Mouse (Mus musculus): Measurements from ENCODE around the gene Clcn6. TPM values are rescaled to one million over a fixed set of nuclear protein-coding genes. Genes with fewer than 3 reads are reported as not detected.
A peak's percentile ranks its signal among the peaks of the same experiment; 100 is the strongest.

The Clcn6 gene
- polyA plus RNA-seq, 1 experiment from 2014 or later = 4.2 TPM

DNA sequence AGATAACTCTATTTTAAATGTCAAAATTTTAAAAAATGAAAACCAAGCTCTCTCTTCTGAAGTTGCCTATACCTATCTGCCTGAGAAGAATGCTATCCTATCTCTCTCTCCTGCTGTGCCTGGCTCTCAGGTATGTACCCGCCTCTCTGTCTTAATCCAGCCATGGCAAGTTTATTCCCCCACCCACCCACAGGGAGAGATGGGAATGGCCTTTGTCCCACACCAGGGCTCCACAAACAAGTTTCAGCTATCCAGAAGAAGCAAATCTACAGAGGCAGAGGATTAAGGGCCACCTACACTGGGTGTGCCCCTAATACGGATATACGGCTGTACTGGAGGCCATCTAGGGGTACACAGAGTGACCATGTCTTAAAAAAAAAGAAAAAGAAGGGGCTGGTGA is 3.2 kb downstream of the Clcn6 start:
- Histone ChIP-seq H3K9me3 (replicated peaks; ENCODE audit: low read length) (no peaks in the 10 kb centered on the region), H3K9ac (ENCODE audit: low read depth, low read length) (no peak overlapping the region), H3K4me2 (ENCODE audit: low read length) (no peak overlapping the region), H3K36me3 (ENCODE audit: insufficient read depth, low read length) (no peaks in the 10 kb centered on the region), H3K27ac (no peak overlapping the region), H3K4me3 (replicated peaks; ENCODE audit: low read depth, low read length) (no peak overlapping the region), H3K27me3 (ENCODE audit: insufficient read depth, low read length) (no peaks in the 10 kb centered on the region), H3K4me1 (replicated peaks; ENCODE audit: insufficient read depth, low read length) (peaks cover 11% of the 10 kb centered on the region)
- 86% methylated on average over 3 of the region's 3 CpGs for WGBS
- ATAC-seq (replicated peaks; ENCODE audit: low FRiP score, low read depth) = no peak
- no peak for DNase-seq (ENCODE audit: low spot score)
- TF ChIP-seq CTCF (IDR thresholded peaks at IDR 0.05; ENCODE audit: low read depth) = no peak

DNA sequence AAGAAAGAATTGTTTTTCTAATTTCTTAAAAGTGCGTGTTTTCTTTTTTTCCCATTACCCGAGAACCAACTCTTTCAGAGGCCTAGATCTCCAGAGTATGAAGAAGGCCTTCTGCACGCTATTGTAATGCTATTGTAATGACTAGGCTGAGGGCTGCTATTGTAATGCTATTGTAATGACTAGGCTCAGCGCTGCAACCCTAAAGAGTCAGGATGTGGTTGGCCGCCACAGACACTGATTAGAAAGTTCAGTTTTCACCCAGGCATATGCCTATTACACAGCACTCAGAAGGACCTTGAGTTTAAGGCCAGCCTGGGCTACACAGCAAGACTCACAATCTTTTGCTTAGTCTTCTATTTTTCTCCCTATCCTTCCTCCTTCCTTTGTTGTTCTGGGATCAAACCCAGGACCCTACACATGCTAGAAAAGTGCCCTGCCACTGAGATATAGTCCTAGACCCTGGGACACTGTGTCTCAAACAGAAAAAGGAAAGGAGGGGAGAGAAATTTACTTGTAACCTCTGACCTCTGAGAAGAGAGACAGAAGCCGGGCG is 4.7 kb downstream of the Clcn6 start:
- no peak overlapping the region for H3K4me2 ChIP-seq (ENCODE audit: low read length)
- H3K4me1 ChIP-seq (replicated peaks; ENCODE audit: insufficient read depth, low read length) = no peaks in the 10 kb centered on the region
- no peaks in the 10 kb centered on the region for H3K27me3 ChIP-seq (ENCODE audit: insufficient read depth, low read length)
- H3K4me3 ChIP-seq (replicated peaks; ENCODE audit: low read depth, low read length) = no peak overlapping the region
- H3K9me3 ChIP-seq (replicated peaks; ENCODE audit: low read length) = no peaks in the 10 kb centered on the region
- no peak overlapping the region for H3K9ac ChIP-seq (ENCODE audit: low read depth, low read length)
- no peak for TF ChIP-seq CTCF (IDR thresholded peaks at IDR 0.05; ENCODE audit: low read depth)
- 83% methylated on average over 7 of the region's 7 CpGs for WGBS
- no peak for ATAC-seq (replicated peaks; ENCODE audit: low FRiP score, low read depth)
- peaks cover 5% of the 10 kb centered on the region; the same call in 1 of the 2 replicates for H3K36me3 ChIP-seq (ENCODE audit: insufficient read depth, low read length)
- no peak for DNase-seq (ENCODE audit: low spot score)
- no peak overlapping the region for H3K27ac ChIP-seq

GRCm38 (mm10) chr4:148030506-148030905 is 8.1 kb downstream of the Clcn6 start:
- H3K27me3 ChIP-seq (ENCODE audit: insufficient read depth, low read length) = no peaks in the 10 kb centered on the region
- no peak overlapping the region for H3K4me3 ChIP-seq (replicated peaks; ENCODE audit: low read depth, low read length)
- H3K27ac ChIP-seq = no peak overlapping the region
- no peak overlapping the region for H3K9ac ChIP-seq (ENCODE audit: low read depth, low read length)
- TF ChIP-seq CTCF (IDR thresholded peaks at IDR 0.05; ENCODE audit: low read depth) = no peak
- no peaks in the 10 kb centered on the region for H3K9me3 ChIP-seq (replicated peaks; ENCODE audit: low read length)
- H3K4me2 ChIP-seq (ENCODE audit: low read length) = no peak overlapping the region
- peaks cover 26% of the 10 kb centered on the region; the same call in 1 of the 2 replicates for H3K36me3 ChIP-seq (ENCODE audit: insufficient read depth, low read length)
- no peaks in the 10 kb centered on the region for H3K4me1 ChIP-seq (replicated peaks; ENCODE audit: insufficient read depth, low read length)
- no peak for DNase-seq (ENCODE audit: low spot score)
- ATAC-seq (replicated peaks; ENCODE audit: low FRiP score, low read depth) = no peak; the same call in 1 of the 2 replicates
- 80% methylated on average over 5 of the region's 5 CpGs for WGBS

GRCm38 (mm10) chr4:148029297-148029696 is 9.3 kb downstream of the Clcn6 start:
- H3K36me3 ChIP-seq (ENCODE audit: insufficient read depth, low read length) = peaks cover 38% of the 10 kb centered on the region; the same call in 1 of the 2 replicates
- no peaks in the 10 kb centered on the region for H3K4me1 ChIP-seq (replicated peaks; ENCODE audit: insufficient read depth, low read length)
- ATAC-seq (replicated peaks; ENCODE audit: low FRiP score, low read depth) = peak; percentile 83

GRCm38 (mm10) chr4:148024003-148024402 is 14.6 kb downstream of the Clcn6 start:
- Histone ChIP-seq H3K4me1 (replicated peaks; ENCODE audit: insufficient read depth, low read length) (no peaks in the 10 kb centered on the region), H3K27ac (no peak overlapping the region), H3K27me3 (ENCODE audit: insufficient read depth, low read length) (no peaks in the 10 kb centered on the region), H3K4me2 (ENCODE audit: low read length) (no peak overlapping the region), H3K9ac (ENCODE audit: low read depth, low read length) (no peak overlapping the region), H3K4me3 (replicated peaks; ENCODE audit: low read depth, low read length) (no peak overlapping the region), H3K9me3 (replicated peaks; ENCODE audit: low read length) (no peaks in the 10 kb centered on the region), H3K36me3 (ENCODE audit: insufficient read depth, low read length) (peaks cover 79% of the 10 kb centered on the region)
- TF ChIP-seq CTCF (IDR thresholded peaks at IDR 0.05; ENCODE audit: low read depth) = no peak
- ATAC-seq (replicated peaks; ENCODE audit: low FRiP score, low read depth) = no peak
- DNase-seq (ENCODE audit: low spot score) = no peak
- WGBS = 93% methylated on average over 3 of the region's 3 CpGs

More at GRCm38 (mm10) chr4:148029297-148029696, 9.3 kb downstream of the Clcn6 start:
- Histone ChIP-seq H3K4me3 (replicated peaks; ENCODE audit: low read depth, low read length) (no peak overlapping the region), H3K4me2 (ENCODE audit: low read length) (no peak overlapping the region), H3K9ac (ENCODE audit: low read depth, low read length) (no peak overlapping the region), H3K9me3 (replicated peaks; ENCODE audit: low read length) (no peaks in the 10 kb centered on the region), H3K27me3 (ENCODE audit: insufficient read depth, low read length) (no peaks in the 10 kb centered on the region), H3K27ac (no peak overlapping the region)
- 92% methylated on average over 7 of the region's 7 CpGs for WGBS
- TF ChIP-seq CTCF (IDR thresholded peaks at IDR 0.05; ENCODE audit: low read depth) = no peak
- DNase-seq (ENCODE audit: low spot score) = no peak

DNA sequence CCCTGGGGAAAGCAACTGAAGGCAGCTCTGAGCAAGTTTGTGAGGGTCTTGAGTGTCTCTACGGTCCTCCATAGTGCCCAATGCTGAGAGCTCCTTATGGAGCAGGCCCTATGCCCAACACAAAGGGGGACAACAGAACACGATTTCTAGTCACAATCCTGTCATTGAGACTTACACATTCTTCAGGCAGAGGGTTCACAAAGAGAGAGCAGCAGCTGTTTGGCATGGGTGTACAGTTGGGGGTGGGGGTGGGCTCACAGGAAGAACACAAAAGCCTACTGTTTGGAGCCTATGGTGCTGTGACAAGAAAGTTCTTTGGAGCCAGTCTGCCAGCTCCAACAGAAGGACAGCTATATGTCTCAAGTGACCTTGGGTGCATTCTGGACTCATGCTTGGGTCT is 20.2 kb downstream of the Clcn6 start:
- Histone ChIP-seq H3K27ac (no peak overlapping the region), H3K36me3 (ENCODE audit: insufficient read depth, low read length) (peaks cover 83% of the 10 kb centered on the region), H3K4me1 (replicated peaks; ENCODE audit: insufficient read depth, low read length) (no peaks in the 10 kb centered on the region), H3K4me3 (replicated peaks; ENCODE audit: low read depth, low read length) (no peak overlapping the region), H3K4me2 (ENCODE audit: low read length) (no peak overlapping the region), H3K9ac (ENCODE audit: low read depth, low read length) (no peak overlapping the region), H3K27me3 (ENCODE audit: insufficient read depth, low read length) (no peaks in the 10 kb centered on the region), H3K9me3 (replicated peaks; ENCODE audit: low read length) (no peaks in the 10 kb centered on the region)
- no peak for TF ChIP-seq CTCF (IDR thresholded peaks at IDR 0.05; ENCODE audit: low read depth)
- ATAC-seq (replicated peaks; ENCODE audit: low FRiP score, low read depth) = no peak
- DNase-seq (ENCODE audit: low spot score) = no peak
- 84% methylated on average over 2 of the region's 2 CpGs for WGBS

DNA sequence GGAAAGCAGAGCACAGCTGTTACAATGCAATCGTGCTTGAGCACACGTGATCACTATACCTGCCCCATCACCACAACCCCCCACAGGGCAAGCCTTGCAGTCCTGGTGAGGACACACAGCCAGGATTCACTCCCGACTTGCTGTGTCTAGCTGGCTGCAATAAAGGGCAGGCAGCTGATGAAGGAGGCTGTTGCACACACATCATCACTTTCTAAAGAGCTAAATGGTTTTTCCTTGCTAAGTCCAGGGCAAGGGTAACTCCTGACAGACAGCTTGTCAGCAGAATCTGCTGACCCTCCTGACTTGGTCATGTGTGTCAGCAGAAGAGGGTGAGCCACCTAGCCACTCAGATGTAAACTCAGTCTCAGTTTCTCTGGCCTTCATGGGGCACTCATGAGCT is 21.6 kb downstream of the Clcn6 start:
- H3K4me1 ChIP-seq (replicated peaks; ENCODE audit: insufficient read depth, low read length) = no peaks in the 10 kb centered on the region
- peak; percentile 85 for ATAC-seq (replicated peaks; ENCODE audit: low FRiP score, low read depth)
- 71% methylated on average over 3 of the region's 3 CpGs for WGBS
- H3K4me3 ChIP-seq (replicated peaks; ENCODE audit: low read depth, low read length) = no peak overlapping the region
- H3K4me2 ChIP-seq (ENCODE audit: low read length) = no peak overlapping the region
- DNase-seq (ENCODE audit: low spot score) = no peak
- H3K36me3 ChIP-seq (ENCODE audit: insufficient read depth, low read length) = peaks cover 85% of the 10 kb centered on the region
- no peak for TF ChIP-seq CTCF (IDR thresholded peaks at IDR 0.05; ENCODE audit: low read depth)
- H3K9me3 ChIP-seq (replicated peaks; ENCODE audit: low read length) = no peaks in the 10 kb centered on the region
- no peak overlapping the region for H3K9ac ChIP-seq (ENCODE audit: low read depth, low read length)
- H3K27me3 ChIP-seq (ENCODE audit: insufficient read depth, low read length) = no peaks in the 10 kb centered on the region
- H3K27ac ChIP-seq = no peak overlapping the region
